ENCODE assay signal across 8 mouse cellular contexts in the genomic region with DNA sequence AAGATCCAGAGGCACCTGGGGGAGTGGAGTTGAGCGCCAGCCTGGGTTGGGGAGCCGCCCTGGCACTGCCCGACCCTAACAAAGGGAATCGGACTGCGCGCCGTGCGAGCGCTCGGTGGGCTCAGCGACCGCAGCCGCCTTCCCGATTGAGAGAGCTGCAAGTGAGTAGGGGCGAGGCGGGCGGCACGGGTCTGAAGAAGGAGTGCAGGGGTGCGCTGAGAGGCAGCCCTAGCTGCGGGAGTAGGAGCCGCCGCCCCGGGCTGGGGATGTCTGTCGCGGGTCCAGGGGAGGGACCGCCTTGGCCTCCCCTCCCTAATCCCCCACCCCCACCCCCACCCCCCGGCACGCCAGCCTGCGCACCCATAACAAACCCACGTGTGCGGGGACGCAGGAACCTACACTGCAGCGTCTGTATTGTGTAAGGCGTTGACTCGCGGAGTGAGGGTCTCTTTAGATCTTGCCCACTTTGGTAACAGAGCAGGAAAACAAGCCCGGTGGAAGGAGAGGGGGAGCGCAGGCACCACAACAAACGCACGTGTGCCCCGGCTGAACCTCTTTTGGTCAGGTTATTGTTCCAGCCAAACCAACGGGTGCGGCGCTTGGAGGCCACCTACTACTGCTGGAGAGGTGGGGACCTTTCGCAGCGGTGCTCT. TPM values are rescaled to one million over a fixed set of nuclear protein-coding genes. Genes with fewer than 3 reads are reported as not detected.
DNase-seq lines count a peak whose midpoint lies in the region; ATAC-seq and TF ChIP-seq lines count a peak whose summit lies in the region.

No protein-coding gene starts in this region.

- peak overlapping the region; percentile 89 for H3K4me2 ChIP-seq in lung, embryonic 16.5 days (ENCODE audit: low read depth, low read length)

- peaks cover 49% of the 10 kb centered on the region for H3K27me3 ChIP-seq in E14TG2a.4 (ENCODE audit: insufficient read depth, low read length)
- H3K27me3 ChIP-seq in heart, embryonic 10.5 days (ENCODE audit: insufficient read depth, poor library complexity, severe bottlenecking), result peaks cover 24% of the 10 kb centered on the region
- H3K27me3 ChIP-seq in lung, embryonic 16.5 days (ENCODE audit: control insufficient read depth, insufficient read depth, low read depth, low read length), result no peaks in the 10 kb centered on the region

- H3K4me3 ChIP-seq in E14TG2a.4 (replicated peaks; ENCODE audit: low read length), result peak overlapping the region; percentile 95
- peak overlapping the region; percentile 86 for H3K4me3 ChIP-seq in heart, embryonic 10.5 days
- peak overlapping the region; percentile 89 for H3K4me3 ChIP-seq in lung, embryonic 16.5 days (ENCODE audit: low read length)

- peaks cover 56% of the 10 kb centered on the region for H3K4me1 ChIP-seq in E14TG2a.4 (replicated peaks; ENCODE audit: low read depth, low read length)
- peaks cover 33% of the 10 kb centered on the region for H3K4me1 ChIP-seq in heart, embryonic 10.5 days
- H3K4me1 ChIP-seq in lung, embryonic 16.5 days (replicated peaks; ENCODE audit: control insufficient read depth, insufficient read depth, low read length), result peaks cover 26% of the 10 kb centered on the region

- peak overlapping the region; percentile 98 for H3K9ac ChIP-seq in lung, embryonic 16.5 days (ENCODE audit: low read length)

- H3K9me3 ChIP-seq in E14TG2a.4 (ENCODE audit: low read length), result no peaks in the 10 kb centered on the region
- H3K9me3 ChIP-seq in heart, embryonic 10.5 days, result no peaks in the 10 kb centered on the region
- H3K9me3 ChIP-seq in lung, embryonic 16.5 days (ENCODE audit: control insufficient read depth, low read length), result no peaks in the 10 kb centered on the region

- DNase-seq in A20 (ENCODE audit: low read depth, low spot score), result peak; percentile 68
- peak; percentile 81 for DNase-seq in embryo, embryonic 11 days
- DNase-seq in heart, embryonic 10.5 days (ENCODE audit: low spot score), result peak; percentile 81
- peak; percentile 77 for DNase-seq in kidney, postnatal 10 days
- DNase-seq in retina, embryonic 14.5 days (ENCODE audit: low spot score), result peak; percentile 68
- DNase-seq in yolk sac, embryonic 10.5 days (ENCODE audit: low spot score), result peak; percentile 52

- H3K27ac ChIP-seq in heart, embryonic 10.5 days, result peak overlapping the region; percentile 91
- peak overlapping the region; percentile 96 for H3K27ac ChIP-seq in lung, embryonic 16.5 days (ENCODE audit: low read length)

- ATAC-seq in lung, embryonic 16.5 days (ENCODE audit: low read depth), result peak; percentile 72

- no peak for TF ChIP-seq CTCF in E14TG2a.4 (conservative IDR thresholded peaks at IDR 0.05; ENCODE audit: low read length)

- under 1% methylated on average over 46 of the region's 46 CpGs for WGBS in heart, embryonic 10.5 days
- WGBS in lung, embryonic 16.5 days, result under 1% methylated on average over 43 of the region's 46 CpGs

- no peaks in the 10 kb centered on the region for H3K36me3 ChIP-seq in E14TG2a.4 (ENCODE audit: insufficient read depth, low read length)
- H3K36me3 ChIP-seq in heart, embryonic 10.5 days, result no peaks in the 10 kb centered on the region
- no peaks in the 10 kb centered on the region for H3K36me3 ChIP-seq in lung, embryonic 16.5 days (ENCODE audit: control insufficient read depth, insufficient read depth, low read length)

RNA-seq across cellular contexts. Expression of a gene that starts 0.7 kb away (rescaled TPM):
- polyA plus RNA-seq in heart, embryonic 10.5 days (2016; fragmentation: Nextera tagmentation; extraction: Ambion mirVana), result 11.2 and 18.0 TPM in 2 replicates
- 49.0 and 56.2 TPM in 2 replicates for polyA plus RNA-seq in lung, embryonic 16.5 days (2015; fragmentation: Nextera tagmentation; extraction: Ambion mirVana)

Comparison
In these comparisons a context has a peak if more than half of its experiments do, and no peak if none do; other contexts are left out.
1. Peak in every context shown above with its lines: DNase-seq, ATAC-seq, H3K4me3 ChIP-seq and H3K27ac ChIP-seq.